Mouse (Mus musculus): Measurements from ENCODE around the gene Plpp7. TPM values are rescaled to one million over a fixed set of nuclear protein-coding genes. Genes with fewer than 3 reads are reported as not detected.

The Plpp7 gene
- polyA plus RNA-seq (2014; fragmentation: Illumina TruSeq; extraction: RNeasy Lipid Tissue Mini Kit (QIAGEN cat#74804); ENCODE audit: low read depth, low replicate concordance): not detected

DNA sequence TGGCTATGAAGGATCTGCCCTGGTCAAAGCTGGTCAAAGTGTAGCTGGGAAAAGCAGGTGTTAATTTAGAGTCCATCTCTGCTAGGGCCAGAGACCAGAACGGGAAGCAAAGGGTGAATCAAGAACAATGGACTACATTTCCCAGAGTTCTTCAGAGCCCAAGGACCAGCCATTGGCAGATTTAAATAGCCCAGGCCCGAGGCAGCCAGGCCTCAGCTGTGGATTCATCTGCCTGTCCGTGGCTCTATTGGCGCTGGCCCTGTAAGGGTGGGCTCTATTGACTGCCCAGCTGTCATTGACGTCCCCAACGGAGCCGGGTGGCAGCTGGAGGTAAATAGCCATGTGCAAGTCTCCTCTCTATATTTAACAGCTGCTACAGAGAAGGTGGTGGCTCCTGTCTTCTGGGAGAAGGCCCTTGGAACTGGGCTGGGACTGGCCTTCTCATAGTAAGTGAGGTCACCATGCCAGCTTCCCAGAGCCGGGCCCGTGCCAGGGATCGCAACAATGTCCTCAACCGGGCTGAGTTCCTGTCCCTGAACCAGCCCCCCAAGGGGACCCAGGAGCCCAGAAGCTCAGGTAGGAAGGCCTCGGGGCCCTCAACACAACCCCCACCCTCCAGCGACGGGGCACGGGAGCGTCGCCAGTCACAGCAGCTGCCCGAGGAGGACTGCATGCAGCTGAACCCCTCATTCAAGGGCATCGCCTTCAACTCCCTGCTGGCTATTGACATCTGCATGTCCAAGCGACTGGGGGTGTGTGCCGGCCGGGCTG is at the start of gene Plpp7:
Gene Plpp7, plus strand, starts transcription at position 178 of the 771 bp plus-strand sequence.

DNA sequence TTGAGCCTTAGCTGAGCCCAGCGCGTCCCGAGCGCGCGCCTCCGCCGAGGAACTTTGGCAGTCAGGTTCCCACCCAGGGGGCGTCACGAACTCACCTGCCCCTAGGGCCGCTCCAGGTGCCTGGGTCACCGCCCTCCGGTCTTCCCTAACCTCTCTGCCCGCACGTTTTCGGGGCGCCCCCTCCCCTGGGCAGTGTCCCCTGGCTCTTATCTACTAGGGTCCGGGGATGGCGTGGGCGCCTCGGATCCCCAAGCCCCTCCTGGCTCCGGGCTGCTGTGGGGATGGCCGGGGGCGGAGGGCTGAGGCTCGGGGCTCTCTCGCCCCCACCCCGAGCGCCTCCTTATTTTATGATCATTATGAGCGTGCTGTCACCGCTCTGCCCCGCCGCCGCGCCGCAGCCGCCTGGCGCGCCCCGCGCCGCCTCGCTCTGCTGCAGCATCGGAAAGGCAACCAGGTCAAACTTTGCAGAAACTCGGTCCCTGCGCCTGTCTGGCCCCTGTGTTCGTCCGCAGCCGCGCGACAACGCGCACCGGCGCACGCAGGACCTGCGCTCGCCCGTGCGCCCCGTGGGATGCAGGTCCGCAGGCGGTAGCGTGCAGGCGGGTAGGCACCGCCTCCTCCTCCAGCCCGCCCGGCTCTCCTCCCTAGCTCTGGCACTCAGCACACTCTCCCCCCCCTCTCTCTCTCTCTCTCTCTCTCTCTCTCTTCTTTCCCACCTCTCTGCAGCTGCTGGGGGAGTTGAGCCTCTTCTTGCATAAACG is 11.0 kb upstream of the Plpp7 start, which contains the start of gene Fam78a:
Gene Fam78a, minus strand, starts transcription at position 747 of the 761 bp plus-strand sequence.

DNA sequence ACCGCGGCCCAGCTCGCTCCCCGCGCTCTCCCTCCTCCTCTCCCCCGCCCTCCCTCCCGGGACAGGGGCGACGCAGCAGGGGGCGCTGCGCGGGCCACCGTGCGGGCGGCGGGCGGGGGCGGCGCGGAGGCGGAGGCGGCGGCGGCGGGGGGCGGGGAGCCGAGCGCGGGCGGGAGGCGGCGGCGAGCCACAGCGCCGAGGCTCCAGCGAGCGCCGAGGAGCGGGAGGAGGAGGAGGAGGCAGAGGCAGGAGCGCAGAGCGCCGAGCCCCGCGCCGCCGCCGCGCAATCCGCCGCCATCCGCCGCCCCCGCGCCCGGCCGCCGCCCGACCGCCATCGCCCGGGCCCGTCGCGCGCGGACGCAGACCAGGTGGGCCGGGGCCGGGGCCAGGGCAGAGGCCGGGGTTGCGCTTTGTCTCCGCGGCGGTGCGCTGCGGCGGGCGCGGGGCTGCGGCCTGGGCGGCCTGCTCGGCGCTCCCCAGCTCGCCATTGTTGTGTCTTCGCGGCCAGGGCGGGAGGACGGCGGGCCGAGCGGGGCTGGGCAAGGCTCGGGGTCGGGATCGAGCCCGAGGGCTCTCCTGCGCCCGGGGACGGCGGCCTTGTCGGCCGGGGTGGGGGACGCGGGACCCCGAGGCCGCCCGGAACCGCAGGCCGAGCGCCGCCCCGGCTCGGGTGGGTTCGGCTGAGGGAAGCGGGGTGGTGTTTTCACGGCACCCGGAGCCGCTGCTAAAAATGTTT is 55.8 kb downstream of the Plpp7 start, which contains the start of gene Prrc2b:
Gene Prrc2b, plus strand, starts transcription at position 159 of the 736 bp plus-strand sequence.

Other genes with a start within 250 kb of the Plpp7 start
- not detected for gene Fibcd1, start 249.5 kb upstream of the Plpp7 start, polyA plus RNA-seq (2014; fragmentation: Illumina TruSeq; extraction: RNeasy Lipid Tissue Mini Kit (QIAGEN cat#74804); ENCODE audit: low read depth, low replicate concordance)
- gene Lamc3, start 208.2 kb upstream of the Plpp7 start, polyA plus RNA-seq (2014; fragmentation: Illumina TruSeq; extraction: RNeasy Lipid Tissue Mini Kit (QIAGEN cat#74804); ENCODE audit: low read depth, low replicate concordance): 0.08 TPM
- gene Aif1l, start 145.4 kb upstream of the Plpp7 start, polyA plus RNA-seq (2014; fragmentation: Illumina TruSeq; extraction: RNeasy Lipid Tissue Mini Kit (QIAGEN cat#74804); ENCODE audit: low read depth, low replicate concordance): 0.56 TPM
- gene Nup214, start 121.1 kb upstream of the Plpp7 start, polyA plus RNA-seq (2014; fragmentation: Illumina TruSeq; extraction: RNeasy Lipid Tissue Mini Kit (QIAGEN cat#74804); ENCODE audit: low read depth, low replicate concordance): 11.0 TPM
- 0.19 TPM for gene Fam78a, start 10.7 kb upstream of the Plpp7 start, polyA plus RNA-seq (2014; fragmentation: Illumina TruSeq; extraction: RNeasy Lipid Tissue Mini Kit (QIAGEN cat#74804); ENCODE audit: low read depth, low replicate concordance)
- 7.5 TPM for gene Prrc2b, start 55.6 kb downstream of the Plpp7 start, polyA plus RNA-seq (2014; fragmentation: Illumina TruSeq; extraction: RNeasy Lipid Tissue Mini Kit (QIAGEN cat#74804); ENCODE audit: low read depth, low replicate concordance)
- 4.2 TPM for gene Pomt1, start 141.1 kb downstream of the Plpp7 start, polyA plus RNA-seq (2014; fragmentation: Illumina TruSeq; extraction: RNeasy Lipid Tissue Mini Kit (QIAGEN cat#74804); ENCODE audit: low read depth, low replicate concordance)
- gene Uck1, start 164.6 kb downstream of the Plpp7 start, polyA plus RNA-seq (2014; fragmentation: Illumina TruSeq; extraction: RNeasy Lipid Tissue Mini Kit (QIAGEN cat#74804); ENCODE audit: low read depth, low replicate concordance): 8.1 TPM
- gene Golga2, start 191.9 kb downstream of the Plpp7 start, polyA plus RNA-seq (2014; fragmentation: Illumina TruSeq; extraction: RNeasy Lipid Tissue Mini Kit (QIAGEN cat#74804); ENCODE audit: low read depth, low replicate concordance): 6.7 TPM
- gene Swi5, start 192.5 kb downstream of the Plpp7 start, polyA plus RNA-seq (2014; fragmentation: Illumina TruSeq; extraction: RNeasy Lipid Tissue Mini Kit (QIAGEN cat#74804); ENCODE audit: low read depth, low replicate concordance): 280 TPM

Measured in liver, adult 10 weeks (tissue).